Mouse (Mus musculus): ENCODE data around the gene Naaladl2. TPM values are rescaled to one million over a fixed set of nuclear protein-coding genes. Genes with fewer than 3 reads are reported as not detected.

Gene Naaladl2
- polyA plus RNA-seq, 1 experiment from 2014 or later: 0.76 TPM

DNA sequence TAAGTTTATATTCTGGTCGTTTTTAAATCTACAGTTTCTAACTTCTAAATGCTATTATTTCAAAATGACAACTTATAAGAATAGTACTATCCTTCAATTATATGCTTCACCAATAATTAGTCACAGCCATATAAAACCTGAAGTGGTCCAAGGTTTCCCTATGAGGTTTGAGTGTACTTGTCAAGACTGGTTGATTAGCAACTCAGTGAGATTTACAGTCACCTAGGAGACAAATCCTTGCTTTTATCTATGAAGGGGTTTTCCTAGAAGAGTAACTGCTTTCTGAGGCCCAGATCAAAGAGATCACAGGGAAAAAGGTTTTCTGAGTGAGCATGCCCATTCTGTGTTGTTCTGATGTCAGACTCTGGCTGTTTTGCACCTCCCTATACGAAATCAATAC is 222.2 kb downstream of the Naaladl2 start:
- Histone ChIP-seq H3K36me3 (no peaks in the 10 kb centered on the region), H3K4me2 (replicated peaks) (no peak overlapping the region), H3K9me3 (no peaks in the 10 kb centered on the region), H3K4me3 (no peak overlapping the region), H3K4me1 (no peaks in the 10 kb centered on the region), H3K27ac (no peak overlapping the region), H3K9ac (no peak overlapping the region), H3K27me3 (replicated peaks) (no peaks in the 10 kb centered on the region)
- ATAC-seq (ENCODE audit: low FRiP score, low read depth): no peak
- WGBS: 46% methylated on average over 2 of the region's 2 CpGs

DNA sequence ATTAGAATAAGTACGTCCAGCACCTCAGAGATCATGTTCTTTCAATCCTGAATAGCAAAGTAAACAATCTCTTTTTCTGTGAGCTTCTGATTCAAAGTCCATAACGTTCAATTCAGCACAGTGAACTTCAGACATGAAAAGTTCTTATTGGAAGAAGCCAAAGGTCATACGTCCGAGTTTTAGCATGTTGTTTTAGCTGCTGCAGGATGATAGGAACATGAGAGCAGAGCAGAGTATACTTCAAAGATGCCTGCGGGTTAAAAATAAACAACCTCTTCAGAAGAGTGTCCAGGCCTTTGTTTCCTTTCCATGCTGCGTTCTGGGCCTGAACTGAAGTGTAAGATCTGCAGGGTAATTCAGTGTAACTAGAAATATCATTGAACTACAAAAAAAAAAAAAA is 222.7 kb downstream of the Naaladl2 start:
- Histone ChIP-seq H3K9ac (no peak overlapping the region), H3K27ac (no peak overlapping the region), H3K36me3 (no peaks in the 10 kb centered on the region), H3K4me2 (replicated peaks) (no peak overlapping the region), H3K4me1 (no peaks in the 10 kb centered on the region), H3K27me3 (replicated peaks) (no peaks in the 10 kb centered on the region), H3K9me3 (no peaks in the 10 kb centered on the region), H3K4me3 (no peak overlapping the region)
- WGBS: 53% methylated on average over 6 of the region's 6 CpGs
- ATAC-seq (ENCODE audit: low FRiP score, low read depth): no peak

DNA sequence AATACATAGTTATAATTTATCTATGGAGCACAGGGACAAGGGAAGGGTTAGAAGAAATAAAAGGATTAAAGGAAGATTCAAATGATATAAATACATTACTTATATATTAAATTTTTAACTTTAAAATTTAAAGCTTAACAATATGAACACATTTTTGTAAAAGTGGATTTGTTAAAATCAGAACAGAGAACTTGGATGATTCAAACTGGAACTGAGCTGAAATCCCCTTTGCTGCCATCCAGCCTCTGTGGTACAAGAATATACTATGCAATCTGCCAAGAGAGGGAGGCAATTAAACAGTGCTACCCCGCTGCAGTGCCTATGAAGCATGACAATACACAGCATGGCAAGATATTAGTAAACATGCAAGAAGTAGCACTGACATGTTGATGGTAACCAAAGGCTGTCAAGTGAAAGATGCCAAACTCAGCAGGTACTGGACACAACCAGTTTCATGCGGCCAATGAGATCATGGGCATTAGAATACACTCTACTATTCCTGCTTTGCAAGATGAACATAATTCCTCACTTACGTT is 238.6 kb downstream of the Naaladl2 start:
- H3K9me3 ChIP-seq: no peaks in the 10 kb centered on the region
- no peaks in the 10 kb centered on the region for H3K36me3 ChIP-seq
- 88% methylated on average over 3 of the region's 3 CpGs for WGBS
- no peak overlapping the region for H3K27ac ChIP-seq
- H3K4me1 ChIP-seq: no peaks in the 10 kb centered on the region
- H3K9ac ChIP-seq: no peak overlapping the region
- H3K4me3 ChIP-seq: no peak overlapping the region
- H3K27me3 ChIP-seq (replicated peaks): no peaks in the 10 kb centered on the region
- ATAC-seq (ENCODE audit: low FRiP score, low read depth): no peak
- H3K4me2 ChIP-seq (replicated peaks): no peak overlapping the region

DNA sequence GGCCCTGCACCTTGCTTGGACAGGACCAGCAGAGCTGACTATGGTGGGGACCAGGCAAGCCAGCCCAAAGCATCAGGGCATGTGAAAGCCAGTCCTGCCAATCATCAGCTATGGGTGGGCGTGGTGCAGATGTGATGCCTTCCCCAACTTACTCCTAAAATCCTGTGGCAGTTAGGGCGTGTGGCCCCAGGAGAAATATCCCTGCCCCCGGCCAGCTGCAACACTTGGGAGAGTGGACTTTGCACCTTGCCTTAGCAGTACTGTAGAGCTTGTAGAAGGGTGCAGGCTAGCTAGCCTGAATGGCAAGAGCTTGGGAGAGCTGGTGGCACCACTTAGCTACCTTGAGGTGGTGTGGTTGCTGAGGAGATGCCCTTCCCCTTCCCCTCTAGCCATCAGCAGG is 255.3 kb downstream of the Naaladl2 start:
- Histone ChIP-seq H3K4me3 (no peak overlapping the region), H3K27ac (no peak overlapping the region), H3K9me3 (no peaks in the 10 kb centered on the region), H3K4me1 (no peaks in the 10 kb centered on the region), H3K9ac (no peak overlapping the region), H3K27me3 (replicated peaks) (no peaks in the 10 kb centered on the region), H3K4me2 (replicated peaks) (no peak overlapping the region), H3K36me3 (no peaks in the 10 kb centered on the region)
- WGBS: 88% methylated on average over 3 of the region's 3 CpGs
- no peak for ATAC-seq (ENCODE audit: low FRiP score, low read depth)

DNA sequence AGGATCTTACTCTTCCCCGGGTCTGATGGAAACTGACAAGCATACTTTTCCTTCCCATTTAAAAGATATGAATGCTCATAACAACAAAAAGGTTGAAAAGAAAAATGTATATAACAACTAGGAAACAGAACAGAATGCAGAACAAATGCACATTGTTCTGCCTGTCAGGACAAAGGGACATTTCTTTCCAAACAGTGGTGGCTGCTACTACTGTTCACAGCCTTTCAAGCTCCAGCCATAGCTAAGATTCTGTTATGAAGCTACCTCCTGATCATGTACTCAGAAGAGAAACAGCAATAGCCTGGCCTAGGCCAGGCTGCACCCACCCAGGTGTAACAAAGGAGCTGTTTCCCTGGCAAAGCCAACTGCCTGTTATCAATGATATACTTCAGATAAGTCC is 271.8 kb downstream of the Naaladl2 start:
- H3K4me2 ChIP-seq (replicated peaks): no peak overlapping the region
- no peaks in the 10 kb centered on the region for H3K9me3 ChIP-seq
- no peaks in the 10 kb centered on the region for H3K27me3 ChIP-seq (replicated peaks)
- H3K9ac ChIP-seq: no peak overlapping the region
- no peak overlapping the region for H3K4me3 ChIP-seq
- no peak for ATAC-seq (ENCODE audit: low FRiP score, low read depth)
- no peaks in the 10 kb centered on the region for H3K36me3 ChIP-seq
- no peak overlapping the region for H3K27ac ChIP-seq
- WGBS: 88% methylated on average over 1 of the region's 1 CpGs
- no peaks in the 10 kb centered on the region for H3K4me1 ChIP-seq

DNA sequence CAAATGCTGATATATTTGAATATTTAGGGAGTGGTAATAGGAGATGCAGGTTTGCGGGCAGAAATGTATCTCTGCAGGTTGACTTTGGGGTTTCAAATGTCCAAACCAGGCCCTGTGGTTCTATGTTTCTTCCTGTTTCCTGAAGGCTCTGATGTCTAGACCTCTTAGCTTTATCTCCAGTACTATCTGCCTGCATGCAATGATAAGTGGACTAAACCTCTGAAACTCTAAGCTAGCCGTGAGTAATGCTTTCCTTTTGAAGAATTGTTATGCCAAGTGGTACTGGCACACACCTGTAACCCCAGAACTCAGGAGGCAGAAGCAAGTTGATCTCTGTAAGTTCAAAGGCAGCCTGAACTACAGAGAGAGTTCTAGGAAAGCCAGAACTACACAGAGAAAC is 291.1 kb downstream of the Naaladl2 start:
- H3K4me3 ChIP-seq: no peak overlapping the region
- H3K36me3 ChIP-seq: no peaks in the 10 kb centered on the region
- H3K4me1 ChIP-seq: no peaks in the 10 kb centered on the region
- no peak overlapping the region for H3K4me2 ChIP-seq (replicated peaks)
- no peaks in the 10 kb centered on the region for H3K9me3 ChIP-seq
- no peak for ATAC-seq (ENCODE audit: low FRiP score, low read depth)
- H3K9ac ChIP-seq: no peak overlapping the region
- no peaks in the 10 kb centered on the region for H3K27me3 ChIP-seq (replicated peaks)
- WGBS: 87% methylated on average over 2 of the region's 2 CpGs
- no peak overlapping the region for H3K27ac ChIP-seq

DNA sequence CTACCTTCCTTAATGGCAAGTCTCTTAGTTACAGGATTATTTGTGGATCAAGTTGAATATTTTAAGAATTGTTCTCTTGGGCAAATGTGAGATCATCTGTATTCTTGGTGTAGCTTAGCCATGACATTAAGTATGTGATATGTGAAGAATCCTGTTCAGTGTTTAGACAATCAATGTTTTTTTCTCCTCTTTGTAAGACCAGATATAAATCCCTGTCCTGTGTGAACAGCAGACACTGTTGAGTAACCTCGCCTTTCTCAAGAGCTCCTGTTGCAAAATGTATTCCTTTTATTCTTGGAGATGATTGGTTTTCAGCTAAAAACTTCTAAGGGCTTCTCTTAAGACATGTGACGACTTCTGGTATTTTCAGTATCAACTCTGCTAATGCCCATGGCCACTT is 347.3 kb downstream of the Naaladl2 start:
- H3K9me3 ChIP-seq: no peaks in the 10 kb centered on the region
- no peak overlapping the region for H3K4me2 ChIP-seq (replicated peaks)
- ATAC-seq (ENCODE audit: low FRiP score, low read depth): no peak

DNA sequence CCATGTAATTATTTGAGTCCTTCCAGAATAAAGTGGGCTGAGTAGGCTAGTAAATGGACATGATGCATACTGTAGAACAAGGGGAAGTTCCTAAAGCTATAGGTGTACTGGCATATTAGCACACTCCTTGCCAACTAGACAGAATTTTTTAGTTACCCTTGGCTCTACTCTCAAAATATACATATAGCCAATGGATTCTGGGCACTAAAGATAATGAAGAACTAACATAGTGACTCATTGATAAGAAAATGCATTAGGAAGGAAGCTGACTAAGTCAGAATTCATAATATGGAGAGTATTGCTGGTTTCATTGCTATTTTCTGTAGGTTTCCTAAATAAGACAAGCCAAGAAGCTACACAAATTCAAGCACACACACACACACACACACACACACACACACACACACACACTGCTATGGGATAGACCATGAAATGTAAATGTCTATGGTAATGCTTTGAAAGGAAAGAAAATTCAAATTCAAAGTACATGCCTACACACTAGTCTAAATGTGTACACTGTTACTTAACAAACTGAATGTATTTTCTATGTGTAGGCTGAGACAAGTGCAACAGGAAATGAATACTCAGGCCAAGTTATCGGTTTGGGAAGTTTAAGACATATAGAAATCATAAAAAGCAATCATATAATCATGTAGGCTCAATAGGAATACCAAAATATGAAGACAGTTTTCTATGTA is 356.5 kb downstream of the Naaladl2 start:
- Histone ChIP-seq H3K27me3 (replicated peaks) (no peaks in the 10 kb centered on the region), H3K4me3 (no peak overlapping the region), H3K4me2 (replicated peaks) (no peak overlapping the region), H3K9me3 (no peaks in the 10 kb centered on the region), H3K9ac (no peak overlapping the region), H3K27ac (no peak overlapping the region), H3K4me1 (no peaks in the 10 kb centered on the region), H3K36me3 (no peaks in the 10 kb centered on the region)
- ATAC-seq (ENCODE audit: low FRiP score, low read depth): no peak
- 89% methylated on average over 1 of the region's 1 CpGs for WGBS

More for the DNA sequence above, 347.3 kb downstream of the Naaladl2 start:
- no peaks in the 10 kb centered on the region for H3K36me3 ChIP-seq
- no peaks in the 10 kb centered on the region for H3K27me3 ChIP-seq (replicated peaks)
- WGBS: 68% methylated on average over 2 of the region's 2 CpGs
- H3K4me3 ChIP-seq: no peak overlapping the region
- H3K27ac ChIP-seq: no peak overlapping the region
- H3K9ac ChIP-seq: no peak overlapping the region
- H3K4me1 ChIP-seq: no peaks in the 10 kb centered on the region

DNA sequence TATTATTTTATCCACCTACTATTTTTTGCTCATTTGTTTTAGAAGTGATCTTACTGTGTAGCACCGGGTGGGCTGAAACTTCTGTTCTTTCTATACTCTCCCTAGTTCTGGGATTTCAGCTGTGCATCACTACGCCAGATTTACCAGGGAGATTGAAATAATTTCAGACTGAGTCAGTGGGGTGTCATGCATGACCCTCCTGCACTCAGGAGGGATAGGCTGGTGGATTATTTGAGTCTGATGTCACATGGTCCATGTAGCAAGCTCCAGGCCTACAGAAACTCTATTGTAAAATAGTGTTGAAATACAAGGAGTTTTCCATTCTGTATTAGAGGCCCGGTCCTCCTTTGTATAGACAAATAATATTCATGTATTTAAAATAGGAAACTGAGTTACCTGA is 360.0 kb downstream of the Naaladl2 start:
- Histone ChIP-seq H3K9me3 (no peaks in the 10 kb centered on the region), H3K4me1 (no peaks in the 10 kb centered on the region), H3K27me3 (replicated peaks) (no peaks in the 10 kb centered on the region), H3K4me3 (no peak overlapping the region), H3K36me3 (no peaks in the 10 kb centered on the region), H3K4me2 (replicated peaks) (no peak overlapping the region), H3K9ac (no peak overlapping the region), H3K27ac (no peak overlapping the region)
- no peak for ATAC-seq (ENCODE audit: low FRiP score, low read depth)
- 91% methylated on average over 3 of the region's 3 CpGs for WGBS

DNA sequence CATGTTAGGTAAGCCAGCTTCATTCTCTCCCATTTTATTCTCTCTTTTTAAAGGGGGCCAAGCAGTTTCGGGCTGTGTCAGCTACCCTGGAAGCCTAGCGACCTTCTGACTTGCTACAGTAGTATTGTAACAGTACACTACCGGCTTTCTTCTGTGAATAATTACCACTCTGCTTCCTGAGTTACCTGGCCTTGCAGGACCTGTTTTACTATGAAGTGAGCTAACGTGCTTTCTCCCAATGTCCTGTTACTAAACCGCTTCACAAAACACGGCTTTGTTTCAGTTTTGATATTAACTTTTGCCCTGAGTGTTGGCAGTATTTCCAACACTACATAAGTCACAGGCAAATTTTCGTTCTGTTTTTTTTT is 360.6 kb downstream of the Naaladl2 start:
- no peak overlapping the region for H3K27ac ChIP-seq
- no peaks in the 10 kb centered on the region for H3K4me1 ChIP-seq
- no peak overlapping the region for H3K4me2 ChIP-seq (replicated peaks)
- H3K4me3 ChIP-seq: no peak overlapping the region
- H3K27me3 ChIP-seq (replicated peaks): no peaks in the 10 kb centered on the region
- H3K36me3 ChIP-seq: no peaks in the 10 kb centered on the region
- no peak overlapping the region for H3K9ac ChIP-seq
- no peaks in the 10 kb centered on the region for H3K9me3 ChIP-seq
- 80% methylated on average over 7 of the region's 7 CpGs for WGBS
- no peak for ATAC-seq (ENCODE audit: low FRiP score, low read depth)

DNA sequence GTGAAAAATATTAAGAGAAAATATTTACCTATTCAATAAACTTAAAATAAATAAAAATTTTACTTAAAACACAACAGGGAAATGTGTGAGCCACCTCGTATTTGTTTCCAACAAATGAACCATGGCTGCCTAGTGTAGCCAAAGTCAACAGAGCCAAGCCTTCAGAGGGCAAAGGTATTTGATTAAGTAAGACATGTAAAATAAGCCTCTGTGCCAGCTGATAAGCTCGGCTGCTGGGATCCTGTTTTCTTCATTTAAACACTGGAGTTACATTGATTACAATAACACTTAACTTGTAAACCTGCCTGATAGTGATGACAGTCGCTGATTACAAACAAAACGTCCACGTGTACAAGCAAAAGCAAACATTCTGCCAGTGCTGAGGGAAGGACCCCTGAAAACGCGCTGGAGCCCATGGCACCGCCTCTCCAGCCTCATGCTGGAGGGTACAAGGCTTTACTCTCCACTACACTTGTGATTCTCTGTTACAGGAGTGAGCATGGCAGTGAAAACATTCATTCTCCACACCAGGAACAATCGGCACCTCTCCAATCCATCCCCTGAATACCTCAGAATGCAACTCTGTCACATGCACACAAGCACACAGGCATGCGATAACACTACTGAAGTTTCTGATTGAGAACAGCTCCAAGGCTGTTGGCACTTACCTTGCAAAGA is 361.1 kb downstream of the Naaladl2 start:
- no peak overlapping the region for H3K9ac ChIP-seq
- H3K36me3 ChIP-seq: no peaks in the 10 kb centered on the region
- H3K27me3 ChIP-seq (replicated peaks): no peaks in the 10 kb centered on the region
- ATAC-seq (ENCODE audit: low FRiP score, low read depth): no peak
- no peak overlapping the region for H3K4me2 ChIP-seq (replicated peaks)
- H3K4me1 ChIP-seq: no peaks in the 10 kb centered on the region
- no peaks in the 10 kb centered on the region for H3K9me3 ChIP-seq
- WGBS: 76% methylated on average over 10 of the region's 10 CpGs
- no peak overlapping the region for H3K4me3 ChIP-seq
- H3K27ac ChIP-seq: no peak overlapping the region

DNA sequence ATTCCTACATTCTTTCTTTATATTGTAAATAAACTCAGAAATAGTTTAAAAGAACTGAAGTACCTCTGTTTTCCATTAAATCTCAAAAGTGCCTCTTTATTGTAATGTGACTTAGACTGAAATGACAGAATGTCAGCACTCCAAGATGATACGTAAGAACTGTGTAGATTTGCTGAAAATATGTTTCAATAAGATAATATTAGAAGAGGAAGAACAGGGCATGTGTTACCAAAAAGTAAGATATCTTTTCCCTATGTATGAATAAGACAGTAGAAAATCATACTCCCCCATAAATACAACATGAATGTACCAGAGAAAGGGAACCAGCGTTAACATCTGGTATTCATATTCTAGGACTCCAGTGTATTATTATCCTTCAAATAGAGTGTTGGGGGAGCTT is 362.4 kb downstream of the Naaladl2 start:
- Histone ChIP-seq H3K27me3 (replicated peaks) (no peaks in the 10 kb centered on the region), H3K9me3 (no peaks in the 10 kb centered on the region), H3K4me2 (replicated peaks) (no peak overlapping the region), H3K27ac (no peak overlapping the region), H3K9ac (no peak overlapping the region), H3K4me1 (no peaks in the 10 kb centered on the region), H3K4me3 (no peak overlapping the region), H3K36me3 (no peaks in the 10 kb centered on the region)
- WGBS: 92% methylated on average over 2 of the region's 2 CpGs
- no peak for ATAC-seq (ENCODE audit: low FRiP score, low read depth)

DNA sequence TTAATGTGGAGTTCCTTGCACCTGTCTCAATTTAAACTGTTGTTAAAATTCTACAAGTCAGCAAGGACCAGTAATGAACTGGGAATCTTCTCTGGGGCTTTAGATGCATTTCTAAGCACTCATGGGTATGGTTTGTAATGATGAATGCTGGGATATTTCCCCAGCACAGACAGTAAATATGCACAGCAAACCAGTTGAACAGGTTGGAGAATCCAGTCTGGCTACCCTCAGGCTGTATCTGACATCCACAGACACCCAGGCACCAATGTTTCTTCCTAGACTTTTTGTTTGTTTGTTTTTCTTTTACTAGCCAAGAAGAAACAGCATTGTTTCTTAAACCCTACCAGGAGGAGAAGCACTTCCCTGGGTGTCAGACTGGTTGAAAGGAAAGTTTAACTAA is 365.6 kb downstream of the Naaladl2 start:
- no peaks in the 10 kb centered on the region for H3K27me3 ChIP-seq (replicated peaks)
- no peaks in the 10 kb centered on the region for H3K9me3 ChIP-seq
- no peaks in the 10 kb centered on the region for H3K4me1 ChIP-seq
- no peak overlapping the region for H3K4me3 ChIP-seq
- H3K27ac ChIP-seq: no peak overlapping the region
- no peak overlapping the region for H3K9ac ChIP-seq
- no peak for ATAC-seq (ENCODE audit: low FRiP score, low read depth)
- no peak overlapping the region for H3K4me2 ChIP-seq (replicated peaks)
- H3K36me3 ChIP-seq: no peaks in the 10 kb centered on the region
